Comparison of ENCODE assay signal across 21 mouse cellular contexts in the genomic region with DNA sequence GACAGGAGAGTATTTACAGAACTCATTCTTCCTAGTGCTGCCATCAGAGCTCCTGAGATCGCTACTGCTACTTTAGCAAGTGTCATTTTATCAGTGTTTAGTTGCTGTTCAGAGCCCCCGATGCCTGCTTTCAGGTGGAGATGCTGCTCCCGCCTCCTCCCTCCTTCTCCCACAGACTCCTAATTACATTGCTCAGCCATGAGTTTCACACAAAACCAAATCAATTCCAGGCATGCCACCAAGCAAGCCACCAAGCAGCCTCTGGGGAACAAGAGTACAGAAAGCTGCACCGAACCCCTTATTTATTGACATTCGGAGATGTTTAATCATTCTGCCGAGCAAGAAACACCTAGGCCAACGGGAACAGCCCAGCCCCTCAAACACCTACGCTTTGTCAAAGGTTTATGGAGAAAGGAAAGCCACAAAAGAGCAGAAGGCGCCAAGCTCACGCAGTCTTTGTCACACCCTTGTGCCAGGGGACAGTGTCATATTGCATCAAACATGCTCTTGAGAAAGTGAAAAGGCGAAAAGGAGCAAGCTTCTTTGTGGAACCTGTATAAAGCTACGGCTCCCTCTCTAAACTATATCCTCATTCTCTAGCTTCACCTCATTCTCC. TPM values are rescaled to one million over a fixed set of nuclear protein-coding genes. Genes with fewer than 3 reads are reported as not detected.
DNase-seq lines count a peak whose midpoint lies in the region; ATAC-seq and TF ChIP-seq lines count a peak whose summit lies in the region.
"Had no signal": no experiment of that assay in that cellular context is flagged by ENCODE, and none has a peak within 500 bp of the region (broad histone marks: within the 10 kb centered on the region; RNA-seq: fewer than 3 reads in every experiment).

No protein-coding gene starts in this region.

- H3K4me3 ChIP-seq in hindbrain, postnatal 0 days (ENCODE audit: low read length) = no peak overlapping the region
- no peak overlapping the region for H3K4me3 ChIP-seq in hindbrain, embryonic 12.5 days
- no peak overlapping the region for H3K4me3 ChIP-seq in lung, embryonic 15.5 days
- no peak overlapping the region for H3K4me3 ChIP-seq in neural tube, embryonic 15.5 days (replicated peaks)
- no peak overlapping the region for H3K4me3 ChIP-seq in stomach, postnatal 0 days (ENCODE audit: low read depth, low read length)
- H3K4me3 ChIP-seq: embryonic facial prominence, embryonic 12.5 days; heart, embryonic 15.5 days; layer of hippocampus, adult 2 months; midbrain, embryonic 15.5 days had no signal

- no peak for TF ChIP-seq CTCF in hindbrain, postnatal 0 days (IDR thresholded peaks at IDR 0.05; ENCODE audit: low read depth)
- TF ChIP-seq CTCF in stomach, postnatal 0 days (IDR thresholded peaks at IDR 0.05; ENCODE audit: low read depth) = no peak

- H3K4me1 ChIP-seq in hindbrain, postnatal 0 days (ENCODE audit: insufficient read depth, low read length) = no peaks in the 10 kb centered on the region
- no peaks in the 10 kb centered on the region for H3K4me1 ChIP-seq in hindbrain, embryonic 12.5 days
- H3K4me1 ChIP-seq in lung, embryonic 15.5 days = no peaks in the 10 kb centered on the region
- H3K4me1 ChIP-seq in neural tube, embryonic 15.5 days = peaks cover 2% of the 10 kb centered on the region; the same call in 1 of the 2 replicates
- H3K4me1 ChIP-seq in stomach, postnatal 0 days (replicated peaks; ENCODE audit: control insufficient read depth, insufficient read depth) = no peaks in the 10 kb centered on the region
- H3K4me1 ChIP-seq: embryonic facial prominence, embryonic 12.5 days; heart, embryonic 15.5 days; midbrain, embryonic 15.5 days had no signal

- peak; percentile 16 for DNase-seq in hindbrain, postnatal 0 days (ENCODE audit: low spot score)
- no peak for DNase-seq in lung, postnatal 14 days
- peak; percentile 43 for DNase-seq in stomach, postnatal 0 days (ENCODE audit: low spot score)
- DNase-seq in left cerebral cortex, postnatal 14 days (ENCODE audit: low spot score in 2 of 2) = no peak
- DNase-seq: cerebellum, adult 9-11 months; gastrocnemius, postnatal 36 days; heart, postnatal 4 days; layer of hippocampus, postnatal 36 days; right cerebral cortex, postnatal 4 days; thymus, adult 18-20 months had no signal

- H3K27me3 ChIP-seq in hindbrain, postnatal 0 days (ENCODE audit: insufficient read depth, low read length) = no peaks in the 10 kb centered on the region
- H3K27me3 ChIP-seq in hindbrain, embryonic 12.5 days = no peaks in the 10 kb centered on the region
- H3K27me3 ChIP-seq in lung, embryonic 15.5 days = no peaks in the 10 kb centered on the region
- H3K27me3 ChIP-seq in neural tube, embryonic 15.5 days (replicated peaks) = no peaks in the 10 kb centered on the region
- H3K27me3 ChIP-seq in stomach, postnatal 0 days (ENCODE audit: control insufficient read depth, insufficient read depth, low read length) = no peaks in the 10 kb centered on the region
- H3K27me3 ChIP-seq: embryonic facial prominence, embryonic 12.5 days; heart, embryonic 15.5 days; midbrain, embryonic 15.5 days had no signal

- no peak overlapping the region for H3K9ac ChIP-seq in hindbrain, postnatal 0 days (replicated peaks; ENCODE audit: low read length)
- no peak overlapping the region for H3K9ac ChIP-seq in hindbrain, embryonic 12.5 days
- no peak overlapping the region for H3K9ac ChIP-seq in lung, embryonic 15.5 days
- H3K9ac ChIP-seq in neural tube, embryonic 15.5 days (replicated peaks) = no peak overlapping the region
- H3K9ac ChIP-seq in stomach, postnatal 0 days (ENCODE audit: low read length) = no peak overlapping the region
- H3K9ac ChIP-seq: embryonic facial prominence, embryonic 12.5 days; heart, embryonic 15.5 days; midbrain, embryonic 15.5 days had no signal

- TF ChIP-seq EP300 in stomach, postnatal 0 days (optimal IDR thresholded peaks at IDR 0.05) = no peak

- intact Hi-C loops in left cerebral cortex, postnatal 14 days (cut with DNase I) = no loop called here

- WGBS in hindbrain, postnatal 0 days = 66% methylated on average over 12 of the region's 12 CpGs
- 75% methylated on average over 12 of the region's 12 CpGs for WGBS in hindbrain, embryonic 12.5 days
- 49% methylated on average over 12 of the region's 12 CpGs for WGBS in lung, embryonic 15.5 days
- WGBS in neural tube, embryonic 15.5 days = 64% methylated on average over 12 of the region's 12 CpGs
- WGBS in stomach, postnatal 0 days = 52% methylated on average over 12 of the region's 12 CpGs

- no peaks in the 10 kb centered on the region for H3K36me3 ChIP-seq in hindbrain, postnatal 0 days (ENCODE audit: insufficient read depth, low read length)
- no peaks in the 10 kb centered on the region for H3K36me3 ChIP-seq in hindbrain, embryonic 12.5 days
- H3K36me3 ChIP-seq in lung, embryonic 15.5 days = no peaks in the 10 kb centered on the region
- no peaks in the 10 kb centered on the region for H3K36me3 ChIP-seq in neural tube, embryonic 15.5 days
- H3K36me3 ChIP-seq in stomach, postnatal 0 days (ENCODE audit: control insufficient read depth, insufficient read depth, low read length) = no peaks in the 10 kb centered on the region
- H3K36me3 ChIP-seq: embryonic facial prominence, embryonic 12.5 days; heart, embryonic 15.5 days; midbrain, embryonic 15.5 days had no signal

- 0 out of 2 replicates have a peak, but pooled peaks have one; percentile 18 for ATAC-seq in hindbrain, postnatal 0 days
- ATAC-seq in hindbrain, embryonic 12.5 days (ENCODE audit: low FRiP score) = no peak
- ATAC-seq in lung, embryonic 15.5 days (ENCODE audit: borderline replicate concordance, extremely low read depth, low FRiP score, low TSS enrichment) = no peak
- peak; percentile 68 for ATAC-seq in neural tube, embryonic 15.5 days (ENCODE audit: low FRiP score)
- ATAC-seq in stomach, postnatal 0 days (ENCODE audit: low FRiP score, low TSS enrichment) = peak; percentile 25; the same call in 1 of the 2 replicates
- ATAC-seq: forebrain, embryonic 16.5 days; intestine, embryonic 16.5 days; lung, postnatal 0 days; midbrain, embryonic 15.5 days had no signal

- H3K9me3 ChIP-seq in hindbrain, postnatal 0 days (ENCODE audit: low read length) = no peaks in the 10 kb centered on the region
- no peaks in the 10 kb centered on the region for H3K9me3 ChIP-seq in hindbrain, embryonic 12.5 days (replicated peaks)
- H3K9me3 ChIP-seq in lung, embryonic 15.5 days = no peaks in the 10 kb centered on the region
- H3K9me3 ChIP-seq in neural tube, embryonic 15.5 days (replicated peaks) = no peaks in the 10 kb centered on the region
- no peaks in the 10 kb centered on the region for H3K9me3 ChIP-seq in stomach, postnatal 0 days (ENCODE audit: control insufficient read depth, low read length)
- H3K9me3 ChIP-seq: embryonic facial prominence, embryonic 12.5 days; heart, embryonic 15.5 days; midbrain, embryonic 15.5 days had no signal

- no peak overlapping the region for H3K4me2 ChIP-seq in hindbrain, postnatal 0 days (ENCODE audit: low read depth, low read length)
- H3K4me2 ChIP-seq in hindbrain, embryonic 12.5 days (replicated peaks) = no peak overlapping the region
- no peak overlapping the region for H3K4me2 ChIP-seq in lung, embryonic 15.5 days
- H3K4me2 ChIP-seq in neural tube, embryonic 15.5 days = no peak overlapping the region
- H3K4me2 ChIP-seq in stomach, postnatal 0 days (replicated peaks; ENCODE audit: low read depth) = no peak overlapping the region
- H3K4me2 ChIP-seq: embryonic facial prominence, embryonic 12.5 days; heart, embryonic 15.5 days; liver, embryonic 11.5 days; midbrain, embryonic 15.5 days had no signal

- H3K27ac ChIP-seq in hindbrain, postnatal 0 days = no peak overlapping the region
- no peak overlapping the region for H3K27ac ChIP-seq in hindbrain, embryonic 12.5 days
- H3K27ac ChIP-seq in lung, embryonic 15.5 days = 0 out of 2 replicates have a peak overlapping the region, but pooled peaks have one; percentile 5
- H3K27ac ChIP-seq in neural tube, embryonic 15.5 days (replicated peaks) = 0 out of 2 replicates have a peak overlapping the region, but pooled peaks have one; percentile 33
- peak overlapping the region; percentile 59 for H3K27ac ChIP-seq in stomach, postnatal 0 days (replicated peaks)
- H3K27ac ChIP-seq: heart, embryonic 15.5 days; layer of hippocampus, adult 2 months; midbrain, embryonic 15.5 days had no signal

RNA-seq across cellular contexts. Expression of gene 0610040J01Rik, which starts 27.7 kb away (rescaled TPM):
- total RNA-seq in hindbrain, postnatal 0 days (2014; rRNA removed) = 7.5 TPM in 2 replicates
- 4.8 and 5.3 TPM in 2 replicates for polyA plus RNA-seq in hindbrain, postnatal 0 days (2015; fragmentation: Nextera tagmentation; extraction: Ambion mirVana)
- polyA plus RNA-seq in hindbrain, embryonic 12.5 days (2016; fragmentation: Nextera tagmentation; extraction: Ambion mirVana) = 3.3 and 4.8 TPM in 2 replicates
- polyA plus RNA-seq in lung, embryonic 15.5 days (2015; fragmentation: Nextera tagmentation; extraction: Ambion mirVana) = 25.7 and 28.9 TPM in 2 replicates
- polyA plus RNA-seq in neural tube, embryonic 15.5 days (2015; fragmentation: Nextera tagmentation; extraction: Ambion mirVana) = 4.0 and 6.8 TPM in 2 replicates
- 53.8 and 56.2 TPM in 2 replicates for polyA plus RNA-seq in stomach, postnatal 0 days (2015; fragmentation: Nextera tagmentation; extraction: Ambion mirVana)
- 1 to 10 TPM; 6.8 to 8.0 TPM for total RNA-seq in left cerebral cortex, postnatal 14 days (2021)

Comparison
In these comparisons a context has a peak if more than half of its experiments do, and no peak if none do; other contexts are left out.
1. ATAC-seq: peak in hindbrain, postnatal 0 days (single experiment), neural tube, embryonic 15.5 days (single experiment) and stomach, postnatal 0 days (single experiment); none in hindbrain, embryonic 12.5 days (single experiment) and lung, embryonic 15.5 days (single experiment).
2. DNase-seq: peak in hindbrain, postnatal 0 days (single experiment) and stomach, postnatal 0 days (single experiment); none in lung, postnatal 14 days (single experiment) and left cerebral cortex, postnatal 14 days (0 of 2).
3. H3K27ac ChIP-seq: peak in lung, embryonic 15.5 days (single experiment), neural tube, embryonic 15.5 days (single experiment) and stomach, postnatal 0 days (single experiment); none in hindbrain, postnatal 0 days (single experiment) and hindbrain, embryonic 12.5 days (single experiment).